22 mouse cellular contexts compared by ENCODE assay signal in genomic region chr2:34692861-34693260, GRCm38 (mm10).
"Had no signal": no experiment of that assay in that cellular context is flagged by ENCODE, and none has a peak within 500 bp of the region (broad histone marks: within the 10 kb centered on the region; RNA-seq: fewer than 3 reads in every experiment).

No protein-coding gene starts in this region.

- DNase-seq: heart, postnatal 10 days; heart, postnatal 14 days; heart, postnatal 36 days; heart, postnatal 4 days; kidney, adult 11 months; kidney, adult 18-20 months; kidney, adult 2 months; kidney, adult 8-10 months; kidney, adult 9 months; kidney, postnatal 10 days; kidney, postnatal 14 days; kidney, postnatal 25 days; kidney, postnatal 36 days; kidney, postnatal 4 days; layer of hippocampus, adult 9-11 months; layer of hippocampus, postnatal 36 days had no signal

- ATAC-seq: hindbrain, embryonic 16.5 days; hindbrain, postnatal 0 days; inflammation-experienced regulatory T-cells, adult 6 months; intestine, embryonic 15.5 days; intestine, embryonic 16.5 days; intestine, postnatal 0 days had no signal
